Mouse (Mus musculus) stomach, postnatal 0 days (tissue): ENCODE data around the gene Draxin.

Experiments
- CTCF ChIP-seq: IDR thresholded peaks from 2 replicates; pipeline ENCODE4 v1.5.1; 2016; ENCODE audit warnings: antibody characterized with exemption, low read depth, mild to moderate bottlenecking, moderate library complexity
- EP300 ChIP-seq: optimal IDR thresholded peaks from 2 replicates; pipeline ENCODE3; 2016; ENCODE audit warnings: antibody characterized with exemption

- TF ChIP-seq CTCF (no peak), EP300 (no peak)
Observed at GRCm38 (mm10) chr4:148058218-148058819, 72.2 kb downstream of the Draxin start.
